Mouse (Mus musculus): ENCODE measurements around the gene Gm11639.

- TF ChIP-seq POLR2A (IDR thresholded peaks at IDR 0.05; ENCODE audit: extremely low read depth, insufficient read depth, low read length) (no peak), CTCF (IDR thresholded peaks at IDR 0.05; ENCODE audit: extremely low read depth, insufficient read depth, low read length) (no peak)
Measured at GRCm38 (mm10) chr11:104944723-104945122, 259.2 kb downstream of the Gm11639 start.

Data from cortical plate, adult 2 months (tissue).